Comparison of ENCODE assay signal across 8 mouse cellular contexts in the genomic region with DNA sequence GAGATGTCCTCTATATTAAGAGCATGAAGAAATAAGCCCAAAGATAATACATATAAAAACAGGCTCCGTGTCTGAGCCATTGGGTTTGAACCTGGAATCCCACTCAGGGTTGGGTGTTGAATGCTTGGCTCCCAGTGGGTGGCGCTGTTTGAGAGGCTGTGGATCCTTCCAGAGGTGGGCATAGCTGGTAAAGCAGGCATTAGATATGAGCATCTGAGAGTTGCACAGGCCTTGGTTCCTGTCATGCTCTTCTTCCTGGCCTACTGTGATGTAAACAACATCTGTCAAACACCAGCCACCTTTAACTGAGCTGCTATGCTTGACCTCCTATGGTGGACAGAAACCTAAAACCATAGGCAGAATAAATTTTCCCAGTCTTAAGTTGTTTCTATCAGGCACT. TPM values are rescaled to one million over a fixed set of nuclear protein-coding genes. Genes with fewer than 3 reads are reported as not detected.
A peak's percentile ranks its signal among the peaks of the same experiment; 100 is the strongest.
DNase-seq lines count a peak whose midpoint lies in the region; ATAC-seq and TF ChIP-seq lines count a peak whose summit lies in the region.
"Had no signal": no experiment of that assay in that cellular context is flagged by ENCODE, and none has a peak within 500 bp of the region (broad histone marks: within the 10 kb centered on the region; RNA-seq: fewer than 3 reads in every experiment).

No protein-coding gene starts in this region.

- H3K79me2 ChIP-seq in MEL (ENCODE audit: control insufficient read depth, insufficient read depth, low read length, poor library complexity) = no peaks in the 10 kb centered on the region

- peaks cover 0 to 7% of the 10 kb centered on the region in 2 experiments; a peak in 2 of 4 replicates for H3K36me3 ChIP-seq in MEL (ENCODE audit: control insufficient read depth in 1 of 2, insufficient read depth in 2 of 2, low read length in 2 of 2)
- no peaks in the 10 kb centered on the region for H3K36me3 ChIP-seq in hindbrain, postnatal 0 days (ENCODE audit: insufficient read depth, low read length)
- H3K36me3 ChIP-seq in heart, embryonic 12.5 days = no peaks in the 10 kb centered on the region

- DNase-seq in layer of hippocampus, postnatal 10 days (ENCODE audit: low spot score in 2 of 2) = peak; percentile 33 to 49
- DNase-seq in layer of hippocampus, adult 9-11 months = no peak
- DNase-seq in CD4-positive helper T cell, adult 2 months (ENCODE audit: low read depth, low spot score) = peak; percentile 11
- DNase-seq in MEL (ENCODE audit: low read depth, low spot score) (peak; percentile 69), adipocyte (ENCODE audit: low spot score) (no peak)
- peak; percentile 61 for DNase-seq in hindbrain, postnatal 0 days (ENCODE audit: low spot score)
- DNase-seq: cerebellum, adult 11-12 months had no signal

- H3K9ac ChIP-seq in MEL (ENCODE audit: control insufficient read depth, low read depth, low read length, poor library complexity, severe bottlenecking) = no peak overlapping the region
- H3K9ac ChIP-seq in hindbrain, postnatal 0 days (replicated peaks; ENCODE audit: low read length) = no peak overlapping the region
- no peak overlapping the region for H3K9ac ChIP-seq in heart, embryonic 12.5 days

- TF ChIP-seq CTCF in MEL (IDR thresholded peaks at IDR 0.05 in 2 of 3, conservative IDR thresholded peaks at IDR 0.05 in 1 of 3; ENCODE audit: control insufficient read depth in 1 of 3, insufficient read depth in 1 of 3, low read depth in 2 of 3, low read length in 3 of 3, poor library complexity in 1 of 3, severe bottlenecking in 1 of 3) = peak; percentile 90 to 92 (median 91)
- peak; percentile 69 for TF ChIP-seq CTCF in hindbrain, postnatal 0 days (IDR thresholded peaks at IDR 0.05; ENCODE audit: low read depth)

- ATAC-seq in hindbrain, postnatal 0 days = no peak
- no peak for ATAC-seq in heart, embryonic 12.5 days (ENCODE audit: insufficient number of reproducible peaks, low FRiP score)

- peak; percentile 91 for TF ChIP-seq RAD21 in MEL (IDR thresholded peaks at IDR 0.05; ENCODE audit: low read depth, low read length)

- H3K4me1 ChIP-seq in MEL (ENCODE audit: control insufficient read depth in 1 of 2, insufficient read depth in 2 of 2, low read length in 2 of 2) = no peaks in the 10 kb centered on the region
- peaks cover 6% of the 10 kb centered on the region; the same call in 1 of the 2 replicates for H3K4me1 ChIP-seq in hindbrain, postnatal 0 days (ENCODE audit: insufficient read depth, low read length)
- peaks cover 7% of the 10 kb centered on the region; the same call in 1 of the 2 replicates for H3K4me1 ChIP-seq in heart, embryonic 12.5 days (replicated peaks)

- H3K27ac ChIP-seq in MEL (ENCODE audit: control insufficient read depth, low read depth, low read length) = no peak overlapping the region
- H3K27ac ChIP-seq in hindbrain, postnatal 0 days = no peak overlapping the region
- no peak overlapping the region for H3K27ac ChIP-seq in heart, embryonic 12.5 days (ENCODE audit: poor library complexity, severe bottlenecking)

- TF ChIP-seq EP300 in MEL (IDR thresholded peaks at IDR 0.05; ENCODE audit: low read depth in 1 of 2, low read length in 2 of 2) = no peak

- H3K4me2 ChIP-seq in hindbrain, postnatal 0 days (ENCODE audit: low read depth, low read length) = no peak overlapping the region
- H3K4me2 ChIP-seq in heart, embryonic 12.5 days = no peak overlapping the region

- WGBS in hindbrain, postnatal 0 days = 38% methylated on average over 2 of the region's 2 CpGs
- 35% methylated on average over 2 of the region's 2 CpGs for WGBS in heart, embryonic 12.5 days

- no peaks in the 10 kb centered on the region for H3K27me3 ChIP-seq in MEL (ENCODE audit: control insufficient read depth in 1 of 2, insufficient read depth in 2 of 2, low read length in 2 of 2)
- H3K27me3 ChIP-seq in hindbrain, postnatal 0 days (ENCODE audit: insufficient read depth, low read length) = no peaks in the 10 kb centered on the region
- no peaks in the 10 kb centered on the region for H3K27me3 ChIP-seq in heart, embryonic 12.5 days (replicated peaks)

- no peak overlapping the region for H3K4me3 ChIP-seq in MEL (ENCODE audit: control insufficient read depth in 1 of 2, insufficient read depth in 1 of 2, low read depth in 2 of 2, low read length in 2 of 2)
- no peak overlapping the region for H3K4me3 ChIP-seq in hindbrain, postnatal 0 days (ENCODE audit: low read length)
- H3K4me3 ChIP-seq in heart, embryonic 12.5 days = no peak overlapping the region

- TF ChIP-seq POLR2A in MEL (IDR thresholded peaks at IDR 0.05; ENCODE audit: control insufficient read depth in 1 of 2, insufficient read depth in 1 of 2, low read depth in 1 of 2, low read length in 2 of 2, poor library complexity in 1 of 2) = no peak

- no peaks in the 10 kb centered on the region for H3K9me3 ChIP-seq in MEL (replicated peaks; ENCODE audit: insufficient read depth, low read length)
- H3K9me3 ChIP-seq in hindbrain, postnatal 0 days (ENCODE audit: low read length) = no peaks in the 10 kb centered on the region
- no peaks in the 10 kb centered on the region for H3K9me3 ChIP-seq in heart, embryonic 12.5 days (replicated peaks)

TF ChIP-seq in MEL, 35 proteins besides CTCF, POLR2A, EP300 and RAD21:
- 0 out of 2 replicates have a peak, but pooled peaks have one; percentile 31 for TF ChIP-seq BHLHE40 (IDR thresholded peaks at IDR 0.05; ENCODE audit: borderline replicate concordance, low read depth, low read length)
- TF ChIP-seq GABPA (IDR thresholded peaks at IDR 0.05; ENCODE audit: low read depth, low read length) = no peak
- no peak for TF ChIP-seq E2F4 (IDR thresholded peaks at IDR 0.05; ENCODE audit: borderline replicate concordance, low read depth, low read length)
- TF ChIP-seq ZC3H11A (IDR thresholded peaks at IDR 0.05; ENCODE audit: low read depth, low read length) = peak; percentile 84
- 0 out of 2 replicates have a peak, but pooled peaks have one; percentile 15 for TF ChIP-seq ELF1 (IDR thresholded peaks at IDR 0.05; ENCODE audit: low read depth, low read length)
- peak; percentile 43; the same call in 1 of the 2 replicates for TF ChIP-seq ZNF384 (IDR thresholded peaks at IDR 0.05; ENCODE audit: low read depth, low read length)
- TF ChIP-seq TBP (IDR thresholded peaks at IDR 0.05; ENCODE audit: low read depth, low read length) = no peak
- TF ChIP-seq SMC3 (IDR thresholded peaks at IDR 0.05; ENCODE audit: low read depth, low read length) = peak; percentile 89

RNA-seq across cellular contexts. Expression of a gene that starts 38.7 kb away (rescaled TPM):
- total RNA-seq in layer of hippocampus, postnatal 10 days (2021) = 1 to 10 TPM in 1 of 2 experiments, under 1 TPM in 1; 0.87 to 1.2 TPM
- 0.20 and 0.23 TPM in 2 replicates for total RNA-seq in MEL (2012; rRNA removed)
- under 1 TPM in 1 of 2 experiments, not detected in 1; 0.10 TPM for polyA plus RNA-seq in MEL (2012; ENCODE audit: insufficient read depth in 1 of 2, insufficient read length in 2 of 2, low read depth in 1 of 2, low replicate concordance in 2 of 2, missing spikeins in 1 of 2)
- 6.3 and 6.8 TPM in 2 replicates for total RNA-seq in hindbrain, postnatal 0 days (2014; rRNA removed)
- polyA plus RNA-seq in hindbrain, postnatal 0 days (2015; fragmentation: Nextera tagmentation; extraction: Ambion mirVana) = 1.9 and 2.1 TPM in 2 replicates
- polyA plus RNA-seq in heart, embryonic 12.5 days (2016; fragmentation: Nextera tagmentation; extraction: Ambion mirVana) = 0.55 and 0.61 TPM in 2 replicates

Comparison
In these comparisons a context has a peak if more than half of its experiments do, and no peak if none do; other contexts are left out.
1. DNase-seq: peak in layer of hippocampus, postnatal 10 days (2 of 2), CD4-positive helper T cell, adult 2 months (single experiment), MEL (single experiment) and hindbrain, postnatal 0 days (single experiment); none in layer of hippocampus, adult 9-11 months (single experiment) and adipocyte (single experiment).